Mouse (Mus musculus) midbrain, embryonic 10.5 days (tissue): ENCODE data around the gene Gm47791. TPM values are rescaled to one million over a fixed set of nuclear protein-coding genes. Genes with fewer than 3 reads are reported as not detected.

Experiments used
- DNase-seq: peaks from one replicate; pipeline ENCODE4 v3.0.0-alpha.2; 2017; ENCODE audit warnings: low spot score
- H3K27ac ChIP-seq: fragments of 300-500 bp; sonication (generic); replicated peaks from 2 replicates; pipeline ENCODE4 v1.5.1; 2016; ENCODE audit warnings: mild to moderate bottlenecking
- H3K27me3 ChIP-seq: fragments of 300-500 bp; sonication (generic); 2 replicates; pipeline ENCODE4 v1.6.1; 2016; ENCODE audit warnings: low read depth, mild to moderate bottlenecking; ENCODE audit not compliant: poor library complexity, severe bottlenecking
- H3K36me3 ChIP-seq: fragments of 300-500 bp; sonication (generic); 2 replicates; pipeline ENCODE4 v1.6.1; 2016; ENCODE audit warnings: mild to moderate bottlenecking, moderate library complexity
- H3K4me1 ChIP-seq: fragments of 300-500 bp; sonication (generic); 2 replicates; pipeline ENCODE4 v1.6.1; 2016
- H3K4me3 ChIP-seq: fragments of 300-500 bp; sonication (generic); 2 replicates; pipeline ENCODE4 v1.5.1; 2016; ENCODE audit warnings: mild to moderate bottlenecking, moderate library complexity
- H3K9me3 ChIP-seq: fragments of 300-500 bp; sonication (generic); replicated peaks from 2 replicates; pipeline ENCODE4 v1.6.1; 2016; ENCODE audit warnings: mild to moderate bottlenecking
- WGBS: fragments of 180-500 bp; shearing (Covaris S2); methylation state at CpG from one replicate; pipeline ENCODE4 v1.1.7; 2016; 5-methylcytosine and 5-hydroxymethylcytosine counted together
- polyA plus RNA-seq: library from polyadenylated mRNA; unstranded; fragments of >200 nt; fragmentation: Nextera tagmentation; extraction: Ambion mirVana; gene quantifications from 2 replicates; pipeline ENCODE4 v1.2.1, GENCODE M21; 2016

Gm47791 gene
- polyA plus RNA-seq, 1 experiment from 2014 or later = not detected

- H3K36me3 ChIP-seq = no peaks in the 10 kb centered on the region
- no peak for DNase-seq
- no peaks in the 10 kb centered on the region for H3K9me3 ChIP-seq
- no peak overlapping the region for H3K4me3 ChIP-seq
- no peak overlapping the region for H3K27ac ChIP-seq
- WGBS = 93% methylated on average over 4 of the region's 4 CpGs
- no peaks in the 10 kb centered on the region for H3K27me3 ChIP-seq
- H3K4me1 ChIP-seq = no peaks in the 10 kb centered on the region
These were observed 4.2 kb upstream of the Gm47791 start for GRCm38 (mm10) chr1:82775293-82775692.

DNA sequence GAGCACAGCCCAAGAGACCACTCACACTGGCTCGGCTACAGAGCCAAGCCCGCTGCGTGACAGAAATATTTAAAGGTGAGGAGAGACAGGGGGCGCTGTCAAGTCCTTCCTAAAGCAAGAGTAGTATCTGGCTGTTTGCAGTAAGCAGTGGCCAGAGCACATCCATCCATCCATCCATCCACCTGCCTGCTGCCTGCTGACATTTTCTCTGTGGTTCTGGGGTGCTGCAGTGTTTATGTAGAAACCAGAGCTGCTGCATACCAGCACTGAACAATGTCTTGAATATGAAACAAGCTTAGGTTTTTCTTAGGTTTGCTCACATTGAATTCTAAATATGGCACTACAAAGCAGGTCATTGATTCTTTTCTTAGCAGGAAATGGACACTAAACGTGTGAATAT, 2.2 kb upstream of the Gm47791 start:
- H3K9me3 ChIP-seq = no peaks in the 10 kb centered on the region
- H3K36me3 ChIP-seq = no peaks in the 10 kb centered on the region
- no peak for DNase-seq
- no peaks in the 10 kb centered on the region for H3K27me3 ChIP-seq
- no peak overlapping the region for H3K27ac ChIP-seq
- 73% methylated on average over 5 of the region's 5 CpGs for WGBS
- no peaks in the 10 kb centered on the region for H3K4me1 ChIP-seq
- no peak overlapping the region for H3K4me3 ChIP-seq

GRCm38 (mm10) chr1:82772428-82772827, 1.4 kb upstream of the Gm47791 start:
- no peaks in the 10 kb centered on the region for H3K9me3 ChIP-seq
- no peak for DNase-seq
- WGBS = 89% methylated on average over 4 of the region's 4 CpGs
- H3K27ac ChIP-seq = no peak overlapping the region
- no peak overlapping the region for H3K4me3 ChIP-seq
- H3K27me3 ChIP-seq = no peaks in the 10 kb centered on the region
- no peaks in the 10 kb centered on the region for H3K4me1 ChIP-seq
- H3K36me3 ChIP-seq = no peaks in the 10 kb centered on the region

GRCm38 (mm10) chr1:82768269-82768668, 2.8 kb downstream of the Gm47791 start, which contains the start of gene Tm4sf20:
Gene Tm4sf20, minus strand, starts transcription at chr1:82768461.
- no peak within 1 kb of the TSS for H3K4me3 ChIP-seq
- no peak within 1 kb of the TSS for H3K27ac ChIP-seq
- H3K9me3 ChIP-seq = no peaks in the 10 kb centered on the region
- DNase-seq = no peak
- WGBS = 82% methylated on average over 5 of the region's 5 CpGs
- H3K27me3 ChIP-seq = no peaks in the 10 kb centered on the region
- no peaks in the 10 kb centered on the region for H3K36me3 ChIP-seq
- H3K4me1 ChIP-seq = no peaks in the 10 kb centered on the region

DNA sequence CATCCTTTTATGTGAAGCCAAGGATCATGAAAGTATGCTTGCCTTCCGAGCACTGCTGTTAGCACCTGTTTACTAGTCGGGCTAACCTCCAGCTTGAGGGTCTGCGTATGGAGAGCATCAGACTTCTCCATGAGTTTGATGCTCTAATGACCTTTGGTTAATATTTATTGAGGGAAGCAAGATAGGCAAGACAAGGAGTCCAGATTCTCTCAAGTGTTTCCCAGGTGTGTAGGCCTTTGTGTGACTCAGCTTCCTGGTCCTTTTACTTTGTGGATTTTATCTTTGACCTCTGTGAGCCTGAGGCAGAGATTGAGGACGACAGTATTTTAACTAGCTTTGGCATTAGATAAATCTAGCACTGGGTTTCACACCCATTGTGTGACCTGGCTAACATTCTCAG, 4.4 kb downstream of the Gm47791 start:
- 91% methylated on average over 4 of the region's 4 CpGs for WGBS
- no peak for DNase-seq
- H3K4me1 ChIP-seq = no peaks in the 10 kb centered on the region
- no peak overlapping the region for H3K27ac ChIP-seq
- no peak overlapping the region for H3K4me3 ChIP-seq
- H3K9me3 ChIP-seq = 0 out of 2 replicates have a peak, but pooled peaks cover 6% of the 10 kb centered on the region
- peaks cover 8% of the 10 kb centered on the region for H3K36me3 ChIP-seq
- no peaks in the 10 kb centered on the region for H3K27me3 ChIP-seq

DNA sequence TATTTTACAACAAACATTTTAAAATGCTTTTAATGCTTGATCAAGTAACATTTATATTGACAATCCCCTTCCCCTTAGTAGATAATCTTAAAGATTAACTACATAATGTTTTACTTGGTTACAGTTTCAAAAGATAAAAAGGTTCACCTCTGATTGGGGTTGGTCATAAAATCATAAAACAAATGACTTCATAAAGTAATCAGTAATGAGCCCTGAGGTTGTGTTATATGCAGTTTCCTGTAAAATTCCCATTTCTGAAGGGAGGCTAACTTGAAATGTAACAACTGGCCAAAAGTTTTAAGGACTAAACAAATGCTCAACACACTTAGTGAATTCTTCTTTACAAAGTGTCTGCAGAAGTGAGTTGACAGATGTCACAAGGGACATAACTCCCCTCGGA, 4.8 kb downstream of the Gm47791 start:
- Histone ChIP-seq H3K9me3 (0 out of 2 replicates have a peak, but pooled peaks cover 6% of the 10 kb centered on the region), H3K4me3 (no peak overlapping the region), H3K4me1 (no peaks in the 10 kb centered on the region), H3K36me3 (peaks cover 12% of the 10 kb centered on the region), H3K27me3 (no peaks in the 10 kb centered on the region), H3K27ac (no peak overlapping the region)
- no peak for DNase-seq
- 81% methylated on average over 1 of the region's 1 CpGs for WGBS

GRCm38 (mm10) chr1:82762274-82762673, 8.8 kb downstream of the Gm47791 start:
- Histone ChIP-seq H3K27me3 (no peaks in the 10 kb centered on the region), H3K9me3 (0 out of 2 replicates have a peak, but pooled peaks cover 6% of the 10 kb centered on the region), H3K27ac (no peak overlapping the region), H3K36me3 (peaks cover 33% of the 10 kb centered on the region), H3K4me1 (no peaks in the 10 kb centered on the region), H3K4me3 (no peak overlapping the region)
- WGBS = 84% methylated on average over 1 of the region's 1 CpGs
- no peak for DNase-seq

GRCm38 (mm10) chr1:82761454-82762169, 9.4 kb downstream of the Gm47791 start:
- Histone ChIP-seq H3K27ac (no peak overlapping the region), H3K36me3 (peaks cover 34% of the 10 kb centered on the region), H3K27me3 (no peaks in the 10 kb centered on the region), H3K9me3 (0 out of 2 replicates have a peak, but pooled peaks cover 6% of the 10 kb centered on the region), H3K4me1 (no peaks in the 10 kb centered on the region), H3K4me3 (no peak overlapping the region)
- WGBS = 92% methylated on average over 8 of the region's 8 CpGs
- no peak for DNase-seq

DNA sequence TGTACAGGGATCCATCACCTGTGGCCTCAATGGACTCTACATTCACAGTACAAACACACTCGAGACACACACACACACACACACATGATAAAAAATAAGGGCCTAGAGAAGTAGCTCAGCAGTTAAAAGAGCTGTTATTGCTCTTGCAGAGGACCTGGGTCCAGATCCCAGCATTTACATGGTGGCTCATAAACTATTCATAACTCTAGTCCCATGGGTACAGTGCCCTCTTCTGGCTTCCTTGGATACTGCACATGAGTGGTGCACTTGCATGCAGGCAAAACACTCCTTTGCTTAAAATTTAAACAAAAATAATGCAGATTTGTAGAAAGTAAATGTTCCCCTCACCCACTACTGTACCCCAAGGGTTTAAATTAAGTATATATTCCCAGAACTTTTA, 11.5 kb downstream of the Gm47791 start:
- Histone ChIP-seq H3K27ac (no peak overlapping the region), H3K36me3 (peaks cover 55% of the 10 kb centered on the region), H3K4me3 (no peak overlapping the region), H3K4me1 (no peaks in the 10 kb centered on the region), H3K9me3 (0 out of 2 replicates have a peak, but pooled peaks cover 6% of the 10 kb centered on the region), H3K27me3 (no peaks in the 10 kb centered on the region)
- no peak for DNase-seq
- WGBS = 86% methylated on average over 1 of the region's 1 CpGs

DNA sequence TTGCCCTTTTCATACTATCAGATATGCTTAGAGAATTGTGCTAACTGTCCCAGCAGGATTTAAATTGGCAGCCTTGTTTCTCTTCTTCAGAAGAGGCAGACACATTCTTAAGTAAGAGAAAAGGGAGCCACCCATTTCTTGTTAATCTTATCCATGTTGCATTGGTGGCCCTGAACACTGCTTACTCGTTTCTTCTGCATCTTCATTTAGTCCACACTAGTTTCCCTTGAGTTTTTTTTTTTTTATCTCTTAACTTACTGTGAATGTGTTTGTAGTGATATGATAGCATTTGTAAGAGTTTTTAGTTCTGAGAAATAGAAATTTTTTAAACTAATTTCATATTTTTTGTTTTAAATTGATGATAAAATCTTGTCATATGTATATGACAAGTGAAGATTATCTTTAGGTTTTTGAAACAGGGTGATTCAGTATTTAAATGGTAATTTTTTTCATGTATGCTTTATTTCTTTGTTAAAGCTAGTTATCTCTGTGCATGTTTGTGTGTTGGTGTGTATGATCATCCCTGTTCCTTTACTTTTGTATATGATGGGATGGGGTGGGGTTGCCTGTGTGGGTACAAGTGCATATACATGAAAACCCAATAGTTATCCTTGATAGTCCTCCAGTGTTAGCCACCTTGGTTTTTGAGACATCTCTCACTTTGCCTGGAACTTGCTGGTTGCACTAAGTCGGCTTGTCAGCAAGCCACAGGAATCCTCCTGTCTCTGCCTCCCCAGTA, 23.2 kb downstream of the Gm47791 start:
- Histone ChIP-seq H3K4me1 (no peaks in the 10 kb centered on the region), H3K4me3 (no peak overlapping the region), H3K9me3 (no peaks in the 10 kb centered on the region), H3K27ac (no peak overlapping the region), H3K36me3 (peaks cover 36% of the 10 kb centered on the region), H3K27me3 (no peaks in the 10 kb centered on the region)
- DNase-seq = no peak
- WGBS = 89% methylated on average over 2 of the region's 2 CpGs

- Histone ChIP-seq H3K36me3 (peaks cover 35% of the 10 kb centered on the region), H3K4me3 (no peak overlapping the region), H3K4me1 (no peaks in the 10 kb centered on the region), H3K27me3 (no peaks in the 10 kb centered on the region), H3K9me3 (no peaks in the 10 kb centered on the region), H3K27ac (no peak overlapping the region)
- DNase-seq = no peak
- 95% methylated on average over 4 of the region's 4 CpGs for WGBS
These were observed 24.6 kb downstream of the Gm47791 start for GRCm38 (mm10) chr1:82746408-82746807.

DNA sequence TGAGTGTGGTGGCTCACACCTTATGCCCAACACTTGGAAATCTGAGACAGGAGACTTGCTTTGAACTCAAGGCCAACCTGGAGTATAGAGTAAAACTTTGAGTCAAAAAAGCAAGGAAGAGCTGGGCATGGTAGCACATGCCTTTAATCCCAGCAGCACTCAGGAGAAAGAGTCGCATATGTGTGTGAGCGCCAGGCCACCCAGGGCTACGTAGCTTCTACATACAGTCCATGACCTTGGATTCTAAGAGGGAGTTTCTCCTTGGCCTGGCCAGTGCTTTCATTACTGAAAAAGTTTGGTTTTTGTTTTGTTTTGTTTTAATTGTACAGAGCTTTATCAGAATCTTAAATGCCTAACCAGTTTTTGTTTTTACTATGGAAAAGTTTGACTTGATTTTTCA, 27.1 kb downstream of the Gm47791 start:
- Histone ChIP-seq H3K9me3 (no peaks in the 10 kb centered on the region), H3K27me3 (no peaks in the 10 kb centered on the region), H3K27ac (no peak overlapping the region), H3K4me3 (no peak overlapping the region), H3K36me3 (peaks cover 38% of the 10 kb centered on the region), H3K4me1 (no peaks in the 10 kb centered on the region)
- no peak for DNase-seq
- 93% methylated on average over 3 of the region's 3 CpGs for WGBS

DNA sequence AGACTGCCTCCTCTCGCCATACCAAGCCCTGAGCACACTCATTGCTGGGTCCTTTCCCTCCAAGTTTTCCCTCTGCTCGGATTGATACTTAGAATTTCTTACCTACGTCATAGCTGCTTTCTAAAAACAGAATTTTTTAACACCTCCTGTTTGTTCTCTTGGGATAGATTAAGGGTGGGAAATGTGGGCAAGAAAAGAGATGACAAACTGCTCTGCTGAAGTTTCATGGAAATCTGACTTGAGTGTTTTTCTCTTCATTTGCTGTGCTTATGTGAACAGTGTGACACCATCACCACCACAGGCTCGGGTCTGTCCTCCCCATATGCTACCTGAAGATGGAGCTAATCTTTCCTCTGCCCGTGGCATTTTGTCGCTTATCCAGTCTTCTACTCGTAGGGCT, 29.5 kb downstream of the Gm47791 start:
- Histone ChIP-seq H3K27me3 (no peaks in the 10 kb centered on the region), H3K4me3 (no peak overlapping the region), H3K4me1 (no peaks in the 10 kb centered on the region), H3K9me3 (no peaks in the 10 kb centered on the region), H3K36me3 (peaks cover 52% of the 10 kb centered on the region), H3K27ac (no peak overlapping the region)
- DNase-seq = no peak
- WGBS = 87% methylated on average over 7 of the region's 7 CpGs
